Mouse (Mus musculus) intestine, embryonic 15.5 days (tissue): ENCODE results near the gene Pon1. TPM values are rescaled to one million over a fixed set of nuclear protein-coding genes. Genes with fewer than 3 reads are reported as not detected.
A peak's percentile ranks its signal among the peaks of the same experiment; 100 is the strongest.

Experiments used
- ATAC-seq: fragments of 200-750 bp; cut with Nextera tagmentation; 2 replicates; pipeline ENCODE4 v1.8.0; 2017; ENCODE audit warnings: moderate TSS enrichment, moderate library complexity
- H3K27ac ChIP-seq: fragments of 300-500 bp; sonication (generic); 2 replicates; pipeline ENCODE4 v1.5.1; 2015; ENCODE audit warnings: mild to moderate bottlenecking, inconsistent platforms
- H3K27me3 ChIP-seq: fragments of 300-500 bp; sonication (generic); replicated peaks from 2 replicates; pipeline ENCODE4 v1.6.1; 2015; ENCODE audit warnings: inconsistent platforms
- H3K36me3 ChIP-seq: fragments of 300-500 bp; sonication (generic); 2 replicates; pipeline ENCODE4 v1.6.1; 2015; ENCODE audit warnings: inconsistent platforms
- H3K4me1 ChIP-seq: fragments of 300-500 bp; sonication (generic); replicated peaks from 2 replicates; pipeline ENCODE4 v1.6.1; 2015; ENCODE audit warnings: inconsistent platforms
- H3K4me2 ChIP-seq: fragments of 300-500 bp; sonication (generic); replicated peaks from 2 replicates; pipeline ENCODE4 v1.6.1; 2015; ENCODE audit warnings: mild to moderate bottlenecking, inconsistent platforms
- H3K4me3 ChIP-seq: fragments of 300-500 bp; sonication (generic); replicated peaks from 2 replicates; pipeline ENCODE4 v1.5.1; 2015; ENCODE audit warnings: inconsistent platforms
- H3K9ac ChIP-seq: fragments of 300-500 bp; sonication (generic); 2 replicates; pipeline ENCODE4 v1.6.1; 2015; ENCODE audit warnings: inconsistent platforms
- H3K9me3 ChIP-seq: fragments of 300-500 bp; sonication (generic); 2 replicates; pipeline ENCODE4 v1.6.1; 2016; ENCODE audit warnings: inconsistent platforms
- WGBS: fragments of 180-500 bp; shearing (Covaris S2); methylation state at CpG from one replicate; pipeline ENCODE4 v1.1.7; 2015; 5-methylcytosine and 5-hydroxymethylcytosine counted together
- polyA plus RNA-seq: library from polyadenylated mRNA; unstranded; fragments of >200 nt; fragmentation: Nextera tagmentation; extraction: Ambion mirVana; gene quantifications from 2 replicates; pipeline ENCODE4 v1.2.1, GENCODE M21; 2015

The Pon1 gene
- polyA plus RNA-seq, 1 experiment from 2014 or later: not detected

- Histone ChIP-seq H3K9me3 (no peaks in the 10 kb centered on the region), H3K27ac (no peak overlapping the region), H3K4me2 (no peak overlapping the region), H3K4me3 (no peak overlapping the region), H3K9ac (no peak overlapping the region), H3K36me3 (no peaks in the 10 kb centered on the region), H3K4me1 (no peaks in the 10 kb centered on the region), H3K27me3 (no peaks in the 10 kb centered on the region)
- 86% methylated on average over 8 of the region's 8 CpGs for WGBS
- no peak for ATAC-seq
Observed at GRCm38 (mm10) chr6:5199376-5199905, 5.7 kb upstream of the Pon1 start.

- WGBS: 92% methylated on average over 5 of the region's 5 CpGs
- no peaks in the 10 kb centered on the region for H3K9me3 ChIP-seq
- no peaks in the 10 kb centered on the region for H3K36me3 ChIP-seq
- no peak for ATAC-seq
- H3K4me1 ChIP-seq: no peaks in the 10 kb centered on the region
- no peak overlapping the region for H3K9ac ChIP-seq
- no peak overlapping the region for H3K27ac ChIP-seq
- no peak overlapping the region for H3K4me2 ChIP-seq
- no peak overlapping the region for H3K4me3 ChIP-seq
- H3K27me3 ChIP-seq: no peaks in the 10 kb centered on the region
Observed at GRCm38 (mm10) chr6:5198590-5198989, 4.8 kb upstream of the Pon1 start.

GRCm38 (mm10) chr6:5190761-5191160 lies 3.0 kb downstream of the Pon1 start:
- no peaks in the 10 kb centered on the region for H3K36me3 ChIP-seq
- no peaks in the 10 kb centered on the region for H3K9me3 ChIP-seq
- no peak overlapping the region for H3K4me3 ChIP-seq
- WGBS: 79% methylated on average over 4 of the region's 4 CpGs
- no peak overlapping the region for H3K9ac ChIP-seq
- no peaks in the 10 kb centered on the region for H3K4me1 ChIP-seq
- no peak overlapping the region for H3K4me2 ChIP-seq
- no peak for ATAC-seq
- no peak overlapping the region for H3K27ac ChIP-seq
- H3K27me3 ChIP-seq: no peaks in the 10 kb centered on the region

- Histone ChIP-seq H3K4me2 (no peak overlapping the region), H3K27ac (no peak overlapping the region), H3K9ac (no peak overlapping the region), H3K4me3 (no peak overlapping the region), H3K4me1 (no peaks in the 10 kb centered on the region), H3K9me3 (no peaks in the 10 kb centered on the region), H3K27me3 (no peaks in the 10 kb centered on the region), H3K36me3 (no peaks in the 10 kb centered on the region)
- no peak for ATAC-seq
- 60% methylated on average over 4 of the region's 4 CpGs for whole genome bisulfite sequencing
Observed at GRCm38 (mm10) chr6:5189507-5189906, 4.2 kb downstream of the Pon1 start.

- no peaks in the 10 kb centered on the region for H3K4me1 ChIP-seq
- WGBS: 62% methylated on average over 6 of the region's 6 CpGs
- ATAC-seq: no peak
Observed at GRCm38 (mm10) chr6:5188938-5189337, 4.8 kb downstream of the Pon1 start.

GRCm38 (mm10) chr6:5188036-5188435 lies 5.7 kb downstream of the Pon1 start:
- H3K4me1 ChIP-seq: no peaks in the 10 kb centered on the region
- no peak overlapping the region for H3K4me3 ChIP-seq
- no peaks in the 10 kb centered on the region for H3K9me3 ChIP-seq
- H3K9ac ChIP-seq: no peak overlapping the region
- no peak overlapping the region for H3K27ac ChIP-seq
- no peaks in the 10 kb centered on the region for H3K36me3 ChIP-seq
- no peaks in the 10 kb centered on the region for H3K27me3 ChIP-seq
- no peak overlapping the region for H3K4me2 ChIP-seq
- ATAC-seq: no peak
- WGBS: 76% methylated on average over 5 of the region's 5 CpGs

More at GRCm38 (mm10) chr6:5188938-5189337, 4.8 kb downstream of the Pon1 start:
- Histone ChIP-seq H3K27ac (no peak overlapping the region), H3K27me3 (no peaks in the 10 kb centered on the region), H3K4me2 (no peak overlapping the region), H3K4me3 (no peak overlapping the region), H3K9ac (no peak overlapping the region), H3K36me3 (no peaks in the 10 kb centered on the region), H3K9me3 (no peaks in the 10 kb centered on the region)

- H3K36me3 ChIP-seq: no peaks in the 10 kb centered on the region
- no peak overlapping the region for H3K9ac ChIP-seq
- no peaks in the 10 kb centered on the region for H3K9me3 ChIP-seq
- H3K4me2 ChIP-seq: no peak overlapping the region
- H3K27ac ChIP-seq: no peak overlapping the region
- no peak overlapping the region for H3K4me3 ChIP-seq
- no peaks in the 10 kb centered on the region for H3K27me3 ChIP-seq
- no peak for ATAC-seq
- H3K4me1 ChIP-seq: no peaks in the 10 kb centered on the region
- WGBS: 75% methylated on average over 6 of the region's 6 CpGs
Observed at GRCm38 (mm10) chr6:5187586-5187985, 6.2 kb downstream of the Pon1 start.

GRCm38 (mm10) chr6:5186229-5186950 lies 7.4 kb downstream of the Pon1 start:
- Histone ChIP-seq H3K27me3 (no peaks in the 10 kb centered on the region), H3K4me3 (no peak overlapping the region), H3K27ac (no peak overlapping the region), H3K36me3 (no peaks in the 10 kb centered on the region), H3K9ac (no peak overlapping the region), H3K4me2 (no peak overlapping the region), H3K4me1 (no peaks in the 10 kb centered on the region), H3K9me3 (no peaks in the 10 kb centered on the region)
- 83% methylated on average over 7 of the region's 7 CpGs for WGBS
- ATAC-seq: no peak

- Histone ChIP-seq H3K4me2 (no peak overlapping the region), H3K9me3 (no peaks in the 10 kb centered on the region), H3K27ac (no peak overlapping the region), H3K4me1 (no peaks in the 10 kb centered on the region), H3K4me3 (no peak overlapping the region), H3K27me3 (no peaks in the 10 kb centered on the region), H3K36me3 (no peaks in the 10 kb centered on the region), H3K9ac (no peak overlapping the region)
- no peak for ATAC-seq
- 70% methylated on average over 5 of the region's 5 CpGs for WGBS
Observed at GRCm38 (mm10) chr6:5180645-5181044, 13.1 kb downstream of the Pon1 start.

GRCm38 (mm10) chr6:5179189-5179588 lies 14.6 kb downstream of the Pon1 start:
- Histone ChIP-seq H3K9me3 (no peaks in the 10 kb centered on the region), H3K27me3 (no peaks in the 10 kb centered on the region), H3K9ac (no peak overlapping the region), H3K4me1 (no peaks in the 10 kb centered on the region), H3K4me2 (no peak overlapping the region), H3K27ac (no peak overlapping the region), H3K36me3 (no peaks in the 10 kb centered on the region), H3K4me3 (no peak overlapping the region)
- WGBS: 94% methylated on average over 6 of the region's 6 CpGs
- no peak for ATAC-seq

- Histone ChIP-seq H3K36me3 (no peaks in the 10 kb centered on the region), H3K9me3 (no peaks in the 10 kb centered on the region), H3K9ac (no peak overlapping the region), H3K27me3 (no peaks in the 10 kb centered on the region), H3K4me2 (peak overlapping the region; percentile 22; the same call in 1 of the 2 replicates), H3K27ac (no peak overlapping the region), H3K4me1 (no peaks in the 10 kb centered on the region), H3K4me3 (no peak overlapping the region)
- 57% methylated on average over 19 of the region's 19 CpGs for WGBS
- no peak for ATAC-seq
Observed at GRCm38 (mm10) chr6:5177967-5178891, 15.5 kb downstream of the Pon1 start.

- Histone ChIP-seq H3K4me2 (no peak overlapping the region), H3K36me3 (no peaks in the 10 kb centered on the region), H3K27me3 (no peaks in the 10 kb centered on the region), H3K9ac (no peak overlapping the region), H3K27ac (no peak overlapping the region), H3K4me1 (no peaks in the 10 kb centered on the region), H3K9me3 (no peaks in the 10 kb centered on the region), H3K4me3 (no peak overlapping the region)
- no peak for ATAC-seq
- WGBS: 80% methylated on average over 10 of the region's 10 CpGs
Observed at GRCm38 (mm10) chr6:5174179-5174812, 19.4 kb downstream of the Pon1 start.
